Mouse (Mus musculus) liver, embryonic 15.5 days (tissue): ENCODE measurements at regions not wholly inside any gene's neighbourhood (a gene's known extent, or its start where the extent isn't known, plus 50 kb on each side); places are given as distances from the start of the nearest gene placed in this dataset.

Experiments
- ATAC-seq: fragments of 200-750 bp; cut with Nextera tagmentation; 2 replicates; pipeline ENCODE4 v1.8.0; 2017; ENCODE audit warnings: moderate number of reproducible peaks, mild to moderate bottlenecking, moderate library complexity; ENCODE audit not compliant: insufficient read depth
- H3K27ac ChIP-seq: fragments of 300-500 bp; sonication (generic); replicated peaks from 2 replicates; pipeline ENCODE4 v1.5.1; 2015; ENCODE audit warnings: mild to moderate bottlenecking, inconsistent platforms
- H3K27me3 ChIP-seq: fragments of 300-500 bp; sonication (generic); 2 replicates; pipeline ENCODE4 v1.6.1; 2015; ENCODE audit warnings: mild to moderate bottlenecking, inconsistent platforms
- H3K36me3 ChIP-seq: fragments of 300-500 bp; sonication (generic); replicated peaks from 2 replicates; pipeline ENCODE4 v1.6.1; 2015; ENCODE audit warnings: moderate library complexity, mild to moderate bottlenecking, inconsistent platforms
- H3K4me1 ChIP-seq: fragments of 300-500 bp; sonication (generic); replicated peaks from 2 replicates; pipeline ENCODE4 v1.6.1; 2015; ENCODE audit warnings: inconsistent platforms
- H3K4me2 ChIP-seq: fragments of 300-500 bp; sonication (generic); 2 replicates; pipeline ENCODE4 v1.6.1; 2015; ENCODE audit warnings: moderate library complexity, mild to moderate bottlenecking, inconsistent platforms
- H3K4me3 ChIP-seq: fragments of 300-500 bp; sonication (generic); replicated peaks from 2 replicates; pipeline ENCODE4 v1.5.1; 2015; ENCODE audit warnings: mild to moderate bottlenecking, inconsistent platforms
- H3K9ac ChIP-seq: fragments of 300-500 bp; sonication (generic); 2 replicates; pipeline ENCODE4 v1.6.1; 2015; ENCODE audit warnings: moderate library complexity, mild to moderate bottlenecking, inconsistent platforms
- H3K9me3 ChIP-seq: fragments of 300-500 bp; sonication (generic); replicated peaks from 2 replicates; pipeline ENCODE4 v1.6.1; 2016; ENCODE audit warnings: inconsistent platforms
- WGBS: fragments of 180-500 bp; shearing (Covaris S2); methylation state at CpG from one replicate; pipeline ENCODE4 v1.1.7; 2015; ENCODE audit warnings: mixed read lengths; ENCODE audit not compliant: insufficient replicate concordance; 5-methylcytosine and 5-hydroxymethylcytosine counted together

- 60% methylated on average over 2 of the region's 2 CpGs for WGBS
- H3K9me3 ChIP-seq, result no peaks in the 10 kb centered on the region
- no peak overlapping the region for H3K9ac ChIP-seq
- no peak overlapping the region for H3K4me3 ChIP-seq
- H3K27ac ChIP-seq, result no peak overlapping the region
- H3K4me1 ChIP-seq, result no peaks in the 10 kb centered on the region
- no peaks in the 10 kb centered on the region for H3K36me3 ChIP-seq
- no peak for ATAC-seq
- H3K27me3 ChIP-seq, result no peaks in the 10 kb centered on the region
- H3K4me2 ChIP-seq, result no peak overlapping the region
Observed at GRCm38 (mm10) chr1:99069509-99069908, 648.6 kb downstream of the Slco6d1 start.

- peak; percentile 47 for ATAC-seq
Observed at GRCm38 (mm10) chr1:99074154-99074553, 653.2 kb downstream of the Slco6d1 start.

More at GRCm38 (mm10) chr1:99074154-99074553, 653.2 kb downstream of the Slco6d1 start:
- Histone ChIP-seq H3K36me3 (no peaks in the 10 kb centered on the region), H3K9me3 (no peaks in the 10 kb centered on the region), H3K9ac (no peak overlapping the region), H3K4me3 (no peak overlapping the region), H3K4me2 (no peak overlapping the region), H3K27me3 (no peaks in the 10 kb centered on the region), H3K4me1 (no peaks in the 10 kb centered on the region), H3K27ac (no peak overlapping the region)
- WGBS, result 62% methylated on average over 5 of the region's 5 CpGs
